Mouse (Mus musculus): ENCODE results near the gene Nog.

The Nog gene

GRCm38 (mm10) chr11:89302056-89302815 lies at the start of gene Nog:
Gene Nog (minus strand): TSS chr11:89302332.
- DNase-seq (ENCODE audit: low spot score in 2 of 2): peak; percentile 37 to 50

GRCm38 (mm10) chr11:89340238-89340637 lies 38.1 kb upstream of the Nog start:
- no peak for DNase-seq (ENCODE audit: low spot score in 2 of 2)

- no peak for DNase-seq (ENCODE audit: low spot score in 2 of 2)
These were observed 37.7 kb upstream of the Nog start for GRCm38 (mm10) chr11:89339783-89340182.

- DNase-seq (ENCODE audit: low spot score in 2 of 2): no peak
These were observed 35.8 kb upstream of the Nog start for GRCm38 (mm10) chr11:89337910-89338309.

- no peak for DNase-seq (ENCODE audit: low spot score in 2 of 2)
These were observed 25.2 kb upstream of the Nog start for GRCm38 (mm10) chr11:89327089-89327881.

- DNase-seq (ENCODE audit: low spot score in 2 of 2): no peak
These were observed 19.6 kb upstream of the Nog start for GRCm38 (mm10) chr11:89321775-89322174.

- no peak for DNase-seq (ENCODE audit: low spot score in 2 of 2)
These were observed 17.5 kb upstream of the Nog start for GRCm38 (mm10) chr11:89319675-89320074.

- no peak for DNase-seq (ENCODE audit: low spot score in 2 of 2)
These were observed 16.2 kb upstream of the Nog start for GRCm38 (mm10) chr11:89318324-89318723.

GRCm38 (mm10) chr11:89317757-89318156 lies 15.6 kb upstream of the Nog start:
- DNase-seq (ENCODE audit: low spot score in 2 of 2): no peak

- no peak for DNase-seq (ENCODE audit: low spot score in 2 of 2)
These were observed 12.2 kb upstream of the Nog start for GRCm38 (mm10) chr11:89314374-89314773.

- DNase-seq (ENCODE audit: low spot score in 2 of 2): no peak
These were observed 10.2 kb upstream of the Nog start for GRCm38 (mm10) chr11:89312378-89312777.

- no peak for DNase-seq (ENCODE audit: low spot score in 2 of 2)
These were observed 8.1 kb upstream of the Nog start for GRCm38 (mm10) chr11:89310217-89310616.

GRCm38 (mm10) chr11:89303421-89303820 lies 1.3 kb upstream of the Nog start:
- DNase-seq (ENCODE audit: low spot score in 2 of 2): peak; percentile 80 to 88

GRCm38 (mm10) chr11:89302816-89303180 lies 666 bp upstream of the Nog start:
- peak; percentile 52 to 57 for DNase-seq (ENCODE audit: low spot score in 2 of 2)

GRCm38 (mm10) chr11:89301331-89302055 lies 639 bp downstream of the Nog start:
- DNase-seq (ENCODE audit: low spot score in 2 of 2): peak; percentile 6 to 11

GRCm38 (mm10) chr11:89299784-89300775 lies 2.1 kb downstream of the Nog start:
- DNase-seq (ENCODE audit: low spot score in 2 of 2): no peak

- peak in 1 of 2 experiments; percentile 10 for DNase-seq (ENCODE audit: low spot score in 2 of 2)
These were observed 2.9 kb downstream of the Nog start for GRCm38 (mm10) chr11:89299116-89299783.

- DNase-seq (ENCODE audit: low spot score in 2 of 2): peak; percentile 24 to 25
These were observed 3.7 kb downstream of the Nog start for GRCm38 (mm10) chr11:89298285-89299010.

GRCm38 (mm10) chr11:89297521-89297920 lies 4.6 kb downstream of the Nog start:
- DNase-seq (ENCODE audit: low spot score in 2 of 2): no peak

GRCm38 (mm10) chr11:89269809-89270361 lies 32.2 kb downstream of the Nog start:
- DNase-seq (ENCODE audit: low spot score in 2 of 2): no peak
